Mouse (Mus musculus): ENCODE measurements around the gene Mpig6b.

The Mpig6b gene

GRCm38 (mm10) chr17:35058911-35059892, 6.8 kb downstream of the Mpig6b start, which contains the start of gene Ddah2:
Ddah2 (plus strand) TSS chr17:35059035.
- DNase-seq: peak; percentile 97

- DNase-seq: no peak
These were observed 7.7 kb downstream of the Mpig6b start for GRCm38 (mm10) chr17:35058316-35058715.

GRCm38 (mm10) chr17:35057090-35057489, 8.9 kb downstream of the Mpig6b start:
- no peak for DNase-seq

GRCm38 (mm10) chr17:35055691-35056495, 10.1 kb downstream of the Mpig6b start:
- no peak for DNase-seq

GRCm38 (mm10) chr17:35052271-35052798, 13.6 kb downstream of the Mpig6b start:
- no peak for DNase-seq

GRCm38 (mm10) chr17:35051156-35052086, 14.6 kb downstream of the Mpig6b start:
- peak; percentile 73 for DNase-seq

GRCm38 (mm10) chr17:35050126-35050750, 15.7 kb downstream of the Mpig6b start:
- DNase-seq: peak; percentile 86

GRCm38 (mm10) chr17:35049561-35050016, 16.4 kb downstream of the Mpig6b start, which contains the start of gene Clic1:
Clic1 (plus strand) TSS chr17:35049966.
- peak; percentile 83 for DNase-seq

GRCm38 (mm10) chr17:35048932-35049440, 17.0 kb downstream of the Mpig6b start:
- peak; percentile 41 for DNase-seq

- peak; percentile 58 for DNase-seq
These were observed 17.6 kb downstream of the Mpig6b start for GRCm38 (mm10) chr17:35048149-35048931.

- no peak for DNase-seq
These were observed 18.3 kb downstream of the Mpig6b start for GRCm38 (mm10) chr17:35047688-35048087.

GRCm38 (mm10) chr17:35046681-35047455, 19.1 kb downstream of the Mpig6b start, which contains the start of gene Msh5:
Msh5 (minus strand) TSS chr17:35046745.
- peak; percentile 98 for DNase-seq

- peak; percentile 38 for DNase-seq
These were observed 19.9 kb downstream of the Mpig6b start for GRCm38 (mm10) chr17:35045807-35046680.

GRCm38 (mm10) chr17:35044904-35045806, 20.8 kb downstream of the Mpig6b start:
- DNase-seq: no peak

- no peak for DNase-seq
These were observed 22.2 kb downstream of the Mpig6b start for GRCm38 (mm10) chr17:35043794-35044193.

GRCm38 (mm10) chr17:35039121-35039873, 26.7 kb downstream of the Mpig6b start:
- no peak for DNase-seq
